15 mouse cellular contexts compared by ENCODE assay signal in the genomic region with DNA sequence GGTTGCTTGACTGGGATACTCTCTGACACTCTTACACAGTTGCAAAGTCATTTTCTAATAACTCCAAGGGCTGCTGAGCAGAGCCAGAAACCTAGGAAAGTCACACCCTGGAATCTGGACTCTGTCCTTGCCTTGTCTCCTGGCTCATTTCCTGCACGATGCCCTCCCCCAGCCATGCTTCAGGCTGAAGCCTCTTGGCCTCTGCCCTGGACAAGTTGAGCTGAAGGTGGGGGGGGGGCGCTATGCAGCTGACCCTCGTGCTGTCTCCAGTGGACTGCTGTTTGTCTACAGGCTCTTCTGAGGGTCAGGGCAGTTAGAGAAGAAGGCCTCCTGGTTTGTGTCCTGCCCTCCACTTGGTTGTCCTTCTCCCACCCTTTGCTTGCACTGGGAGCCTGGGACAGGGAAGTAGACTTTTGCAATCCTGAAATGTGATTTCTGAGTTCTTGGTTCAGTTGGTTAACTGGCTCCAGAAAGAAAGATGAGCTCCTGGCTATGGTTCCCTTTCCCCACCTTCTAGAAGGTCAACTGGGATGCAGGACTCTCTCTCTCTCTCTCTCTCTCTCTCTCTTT. TPM values are rescaled to one million over a fixed set of nuclear protein-coding genes. Genes with fewer than 3 reads are reported as not detected.
DNase-seq lines count a peak whose midpoint lies in the region; ATAC-seq and TF ChIP-seq lines count a peak whose summit lies in the region.
"Had no signal": no experiment of that assay in that cellular context is flagged by ENCODE, and none has a peak within 500 bp of the region (broad histone marks: within the 10 kb centered on the region; RNA-seq: fewer than 3 reads in every experiment).

No protein-coding gene starts in this region.

- no peak overlapping the region for H3K4me3 ChIP-seq in kidney, embryonic 14.5 days (ENCODE audit: low read length)
- H3K4me3 ChIP-seq in kidney, embryonic 16.5 days (ENCODE audit: low read length) = no peak overlapping the region
- H3K4me3 ChIP-seq in small intestine, adult 2 months (ENCODE audit: low read depth, low read length) = no peak overlapping the region
- H3K4me3 ChIP-seq: hindbrain, embryonic 15.5 days; megakaryocyte, embryonic 14.5 days; neural tube, embryonic 13.5 days had no signal

- WGBS in kidney, embryonic 14.5 days = 42% methylated on average over 3 of the region's 3 CpGs
- 25% methylated on average over 3 of the region's 3 CpGs for WGBS in kidney, embryonic 16.5 days
- WGBS in small intestine, adult 2 months = 23% methylated on average over 3 of the region's 3 CpGs

- TF ChIP-seq CTCF in small intestine, adult 2 months (IDR thresholded peaks at IDR 0.05; ENCODE audit: extremely low read depth, insufficient read length, insufficient replicate concordance, low read depth, low read length) = no peak

- no peaks in the 10 kb centered on the region for H3K9me3 ChIP-seq in kidney, embryonic 14.5 days (ENCODE audit: control insufficient read depth, low read length)
- no peaks in the 10 kb centered on the region for H3K9me3 ChIP-seq in kidney, embryonic 16.5 days (ENCODE audit: low read length)
- H3K9me3 ChIP-seq: hindbrain, embryonic 15.5 days; neural tube, embryonic 13.5 days had no signal

- no peaks in the 10 kb centered on the region for H3K4me1 ChIP-seq in kidney, embryonic 14.5 days (ENCODE audit: control insufficient read depth, insufficient read depth, low read length)
- no peaks in the 10 kb centered on the region for H3K4me1 ChIP-seq in kidney, embryonic 16.5 days (ENCODE audit: insufficient read depth, low read length)
- H3K4me1 ChIP-seq in small intestine, adult 2 months (ENCODE audit: control insufficient read depth, insufficient read depth, insufficient read length, low read length) = peaks cover 35% of the 10 kb centered on the region; the same call in 1 of the 2 replicates
- H3K4me1 ChIP-seq: hindbrain, embryonic 15.5 days; neural tube, embryonic 13.5 days had no signal

- H3K27ac ChIP-seq in kidney, embryonic 14.5 days (ENCODE audit: low read depth, low read length) = no peak overlapping the region
- no peak overlapping the region for H3K27ac ChIP-seq in kidney, embryonic 16.5 days (ENCODE audit: low read length)
- peak overlapping the region; percentile 85 for H3K27ac ChIP-seq in small intestine, adult 2 months (ENCODE audit: insufficient read depth, low read depth, low read length)
- H3K27ac ChIP-seq: hindbrain, embryonic 15.5 days; neural tube, embryonic 13.5 days had no signal

- no peak overlapping the region for H3K9ac ChIP-seq in kidney, embryonic 14.5 days (ENCODE audit: low read depth, low read length)
- no peak overlapping the region for H3K9ac ChIP-seq in kidney, embryonic 16.5 days (replicated peaks; ENCODE audit: low read length)
- H3K9ac ChIP-seq: hindbrain, embryonic 15.5 days; neural tube, embryonic 13.5 days had no signal

- DNase-seq in adrenal gland, postnatal 14 days = peak; percentile 52
- DNase-seq in adrenal gland, adult 18-20 months (ENCODE audit: low spot score in 2 of 2) = no peak
- peak; percentile 90 for DNase-seq in kidney, adult 11 months
- no peak for DNase-seq in right cerebral cortex, postnatal 4 days
- DNase-seq in spleen, adult 18-20 months = no peak
- DNase-seq: cerebellum, adult 11 months; liver had no signal

- no peak for ATAC-seq in kidney, embryonic 14.5 days (ENCODE audit: low FRiP score, low TSS enrichment)
- ATAC-seq in kidney, embryonic 16.5 days (ENCODE audit: low FRiP score, low TSS enrichment) = peak; percentile 70
- ATAC-seq: forebrain, embryonic 14.5 days; Patski had no signal

- H3K27me3 ChIP-seq in kidney, embryonic 14.5 days (ENCODE audit: control insufficient read depth, insufficient read depth, low read length) = no peaks in the 10 kb centered on the region
- H3K27me3 ChIP-seq in kidney, embryonic 16.5 days (ENCODE audit: insufficient read depth, low read length) = no peaks in the 10 kb centered on the region
- no peaks in the 10 kb centered on the region for H3K27me3 ChIP-seq in small intestine, adult 2 months (ENCODE audit: control insufficient read depth, insufficient read depth, low read length)
- H3K27me3 ChIP-seq: hindbrain, embryonic 15.5 days; neural tube, embryonic 13.5 days; Patski had no signal

- no peak for TF ChIP-seq POLR2A in small intestine, adult 2 months (IDR thresholded peaks at IDR 0.05; ENCODE audit: low read depth, low read length)

- no peaks in the 10 kb centered on the region for H3K36me3 ChIP-seq in kidney, embryonic 14.5 days (ENCODE audit: control insufficient read depth, insufficient read depth, low read length)
- no peaks in the 10 kb centered on the region for H3K36me3 ChIP-seq in kidney, embryonic 16.5 days (ENCODE audit: insufficient read depth, low read length)
- H3K36me3 ChIP-seq in small intestine, adult 2 months (ENCODE audit: control insufficient read depth, insufficient read depth, low read length) = 0 out of 2 replicates have a peak, but pooled peaks cover 2% of the 10 kb centered on the region
- H3K36me3 ChIP-seq: hindbrain, embryonic 15.5 days; neural tube, embryonic 13.5 days had no signal

- H3K4me2 ChIP-seq in kidney, embryonic 14.5 days (replicated peaks; ENCODE audit: low read depth, low read length) = no peak overlapping the region
- no peak overlapping the region for H3K4me2 ChIP-seq in kidney, embryonic 16.5 days (replicated peaks; ENCODE audit: low read depth, low read length)
- H3K4me2 ChIP-seq: hindbrain, embryonic 15.5 days; neural tube, embryonic 13.5 days had no signal

RNA-seq across cellular contexts. Expression of a gene that starts 11.2 kb away (rescaled TPM):
- 11.3 and 13.1 TPM in 2 replicates for total RNA-seq in adrenal gland, postnatal 14 days (2021)
- total RNA-seq in adrenal gland, adult 18-20 months (2021) = 10 to 100 TPM; 20.5 to 24.8 TPM
- 1.7 and 3.6 TPM in 2 replicates for polyA plus RNA-seq in kidney, embryonic 14.5 days (2014; fragmentation: Nextera tagmentation; extraction: Ambion mirVana)
- 3.9 and 4.1 TPM in 2 replicates for polyA plus RNA-seq in kidney, embryonic 16.5 days (2015; fragmentation: Nextera tagmentation; extraction: Ambion mirVana)
- 14.6 and 21.8 TPM in 2 replicates for polyA plus RNA-seq in small intestine, adult 2 months (2012; rRNA removed)

Comparison
In these comparisons a context has a peak if more than half of its experiments do, and no peak if none do; other contexts are left out.
1. DNase-seq: peak in adrenal gland, postnatal 14 days (single experiment) and kidney, adult 11 months (single experiment); none in adrenal gland, adult 18-20 months (0 of 2), right cerebral cortex, postnatal 4 days (single experiment) and spleen, adult 18-20 months (0 of 2).